Mouse (Mus musculus): ENCODE measurements around the gene Cacna1g. TPM values are rescaled to one million over a fixed set of nuclear protein-coding genes. Genes with fewer than 3 reads are reported as not detected.

Gene Cacna1g
- polyA plus RNA-seq, 1 experiment, result 0.83 TPM

- H3K4me1 ChIP-seq (ENCODE audit: control insufficient read depth, insufficient read depth, insufficient read length, low read length), result no peaks in the 10 kb centered on the region
- no peak overlapping the region for H3K4me3 ChIP-seq (ENCODE audit: insufficient read depth, low read depth, low read length)
- no peak overlapping the region for H3K27ac ChIP-seq (replicated peaks; ENCODE audit: low read depth, low read length)
Measured at GRCm38 (mm10) chr11:94441752-94442151, 32.2 kb downstream of the Cacna1g start.

DNA sequence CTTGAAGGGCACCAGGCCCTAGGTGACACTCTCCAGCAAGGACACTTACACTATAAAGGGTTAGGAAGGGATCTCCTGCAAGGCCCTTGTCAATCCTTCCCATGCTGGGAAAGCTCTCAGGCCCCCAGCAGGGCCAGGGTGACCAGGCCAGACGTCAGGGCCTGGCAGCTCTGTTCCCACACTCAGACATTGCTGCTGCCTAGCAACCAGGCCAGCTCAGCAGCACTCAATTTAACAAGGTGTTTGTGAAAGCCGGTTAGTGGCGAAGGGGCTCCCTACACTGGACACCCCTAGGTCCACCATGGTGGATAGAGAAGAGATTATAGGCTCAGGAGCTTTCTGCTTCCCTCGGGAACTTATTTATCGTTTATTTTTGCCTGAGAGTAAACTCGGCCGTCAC, 32.9 kb downstream of the Cacna1g start:
- no peaks in the 10 kb centered on the region for H3K4me1 ChIP-seq (ENCODE audit: control insufficient read depth, insufficient read depth, insufficient read length, low read length)
- no peak overlapping the region for H3K4me3 ChIP-seq (ENCODE audit: insufficient read depth, low read depth, low read length)
- no peak overlapping the region for H3K27ac ChIP-seq (replicated peaks; ENCODE audit: low read depth, low read length)

DNA sequence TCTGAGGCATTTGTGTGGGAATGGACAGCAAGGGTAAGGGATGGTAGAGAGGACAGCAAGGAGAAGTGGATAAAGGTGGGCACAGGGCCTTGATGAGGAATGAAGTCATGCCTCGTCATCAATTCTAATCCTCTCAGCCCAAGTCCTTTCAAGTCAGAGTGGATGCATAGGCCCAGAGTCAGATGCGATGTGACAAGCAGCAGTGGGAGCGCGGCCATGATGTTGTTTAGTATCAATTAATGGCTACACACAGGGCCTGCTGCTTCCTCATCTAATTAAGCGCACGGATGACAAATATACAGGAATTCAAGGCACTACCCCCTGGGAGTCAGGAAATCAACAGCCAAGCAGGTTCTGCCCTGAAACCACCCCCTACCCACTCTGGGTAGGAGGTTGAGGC, 33.6 kb downstream of the Cacna1g start:
- H3K4me1 ChIP-seq (ENCODE audit: control insufficient read depth, insufficient read depth, insufficient read length, low read length), result no peaks in the 10 kb centered on the region
- no peak overlapping the region for H3K4me3 ChIP-seq (ENCODE audit: insufficient read depth, low read depth, low read length)
- H3K27ac ChIP-seq (replicated peaks; ENCODE audit: low read depth, low read length), result no peak overlapping the region

DNA sequence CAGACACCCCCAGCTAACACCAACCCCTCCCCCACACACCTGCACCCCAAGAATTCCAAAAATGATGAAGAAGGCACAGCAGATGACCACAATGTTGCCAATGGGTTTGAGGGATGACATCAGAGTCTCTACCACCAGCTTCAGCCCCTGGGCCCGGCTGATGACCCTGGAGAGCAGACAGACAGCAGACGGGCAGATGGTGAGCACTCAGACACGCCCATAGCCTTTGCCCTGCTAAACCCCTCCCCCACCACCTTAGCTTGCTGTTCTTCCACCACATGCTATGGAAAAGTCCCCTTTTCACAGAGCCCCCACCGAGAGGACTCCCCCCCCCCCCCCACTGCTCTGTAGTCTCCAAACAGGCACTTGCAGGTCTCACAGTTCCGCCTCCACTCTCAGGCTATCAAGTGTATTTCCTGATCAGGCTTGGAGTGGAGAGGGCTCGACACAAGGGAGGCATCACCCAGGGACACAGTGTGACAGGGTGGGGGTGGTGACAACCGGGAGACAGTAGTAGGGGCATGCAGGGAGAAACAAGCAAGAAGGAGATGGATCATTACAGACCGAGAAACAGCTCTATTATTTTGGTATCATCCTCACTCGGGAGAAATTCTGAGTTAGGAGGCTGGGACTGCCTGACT, 44.9 kb downstream of the Cacna1g start:
- Histone ChIP-seq H3K27ac (replicated peaks; ENCODE audit: low read depth, low read length) (no peak overlapping the region), H3K4me1 (ENCODE audit: control insufficient read depth, insufficient read depth, insufficient read length, low read length) (no peaks in the 10 kb centered on the region), H3K4me3 (ENCODE audit: insufficient read depth, low read depth, low read length) (no peak overlapping the region)

DNA sequence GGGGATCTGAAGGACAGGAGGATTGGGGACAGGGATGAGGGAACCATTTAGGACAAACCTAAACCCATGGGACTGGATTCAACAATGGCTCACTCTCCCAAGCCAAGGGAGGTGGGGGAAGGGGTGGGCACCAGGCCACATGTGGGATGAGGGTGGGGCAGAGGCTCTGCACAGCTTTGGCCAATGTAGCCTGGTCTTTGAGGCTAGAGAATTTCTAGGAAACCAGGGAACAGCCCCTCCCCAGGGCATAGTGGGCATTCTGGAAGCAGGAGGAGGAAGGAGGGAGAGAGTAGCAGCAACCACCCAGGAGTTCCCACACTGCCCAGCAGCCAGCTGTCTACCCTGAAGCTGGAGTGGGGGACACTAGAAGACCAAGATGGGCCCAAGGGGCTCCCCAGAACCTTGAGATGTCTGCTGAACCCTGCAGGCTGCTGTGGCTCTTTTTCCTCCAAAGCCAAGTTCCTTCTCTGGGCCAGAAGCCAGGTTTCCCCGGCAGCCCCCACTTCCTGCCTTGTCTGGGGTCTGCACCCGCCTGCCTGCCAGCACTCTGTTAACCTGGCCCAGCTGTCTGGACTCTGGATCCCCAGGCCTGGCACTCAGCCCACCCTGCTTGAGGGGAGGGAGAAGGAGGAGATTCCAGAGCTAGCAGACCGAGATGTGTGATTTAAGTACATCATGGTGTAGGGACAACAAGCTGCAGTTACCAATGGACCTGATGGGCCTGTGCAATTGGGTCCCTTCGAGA, 45.7 kb downstream of the Cacna1g start:
- Histone ChIP-seq H3K4me3 (ENCODE audit: insufficient read depth, low read depth, low read length) (no peak overlapping the region), H3K27ac (replicated peaks; ENCODE audit: low read depth, low read length) (no peak overlapping the region), H3K4me1 (ENCODE audit: control insufficient read depth, insufficient read depth, insufficient read length, low read length) (no peaks in the 10 kb centered on the region)

DNA sequence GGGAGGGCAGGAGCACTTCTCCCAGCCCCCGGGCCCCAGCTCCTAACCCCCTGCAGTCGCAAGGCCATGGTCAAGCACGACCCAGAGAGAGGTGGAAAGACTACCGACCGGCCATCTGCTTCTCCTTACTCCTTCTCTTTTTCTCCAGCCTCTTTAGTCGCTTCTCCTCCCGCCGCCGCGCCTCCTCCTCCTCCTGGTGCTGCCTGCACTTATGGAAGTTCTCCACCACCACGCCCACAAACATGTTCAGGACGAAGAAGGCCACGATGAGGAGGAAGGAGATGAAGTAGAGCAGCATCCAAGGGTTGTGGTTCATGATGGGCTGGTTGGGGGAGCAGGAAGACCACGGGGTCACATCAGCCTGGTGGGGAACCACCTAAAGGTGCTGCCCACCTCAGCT, 48.3 kb downstream of the Cacna1g start:
- H3K4me1 ChIP-seq (ENCODE audit: control insufficient read depth, insufficient read depth, insufficient read length, low read length), result peaks cover 7% of the 10 kb centered on the region
- no peak overlapping the region for H3K4me3 ChIP-seq (ENCODE audit: insufficient read depth, low read depth, low read length)
- no peak overlapping the region for H3K27ac ChIP-seq (replicated peaks; ENCODE audit: low read depth, low read length)

DNA sequence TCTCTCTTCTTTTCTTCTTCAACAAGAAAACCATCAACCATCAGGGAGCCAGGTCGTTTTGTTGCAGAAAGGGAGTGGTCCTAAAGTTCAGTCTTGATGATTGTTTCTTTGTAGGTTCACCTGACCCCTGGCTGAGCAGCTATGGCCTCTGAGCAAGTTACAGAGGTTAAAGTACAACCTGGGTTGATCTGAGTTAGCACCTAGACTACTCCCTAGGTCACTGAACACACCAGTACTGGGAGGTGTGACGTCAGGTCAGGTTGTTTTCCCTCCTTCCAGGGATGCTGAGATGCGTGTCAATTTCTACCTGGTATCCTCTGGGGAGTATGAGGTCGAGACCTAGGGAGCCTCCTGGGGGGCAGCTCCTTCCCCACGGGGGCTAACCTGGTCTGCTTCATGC, 48.8 kb downstream of the Cacna1g start:
- no peak overlapping the region for H3K27ac ChIP-seq (replicated peaks; ENCODE audit: low read depth, low read length)
- peaks cover 7% of the 10 kb centered on the region for H3K4me1 ChIP-seq (ENCODE audit: control insufficient read depth, insufficient read depth, insufficient read length, low read length)
- no peak overlapping the region for H3K4me3 ChIP-seq (ENCODE audit: insufficient read depth, low read depth, low read length)

GRCm38 (mm10) chr11:94424380-94424779, 49.6 kb downstream of the Cacna1g start:
- H3K27ac ChIP-seq (replicated peaks; ENCODE audit: low read depth, low read length), result no peak overlapping the region
- no peak overlapping the region for H3K4me3 ChIP-seq (ENCODE audit: insufficient read depth, low read depth, low read length)
- peaks cover 7% of the 10 kb centered on the region for H3K4me1 ChIP-seq (ENCODE audit: control insufficient read depth, insufficient read depth, insufficient read length, low read length)

DNA sequence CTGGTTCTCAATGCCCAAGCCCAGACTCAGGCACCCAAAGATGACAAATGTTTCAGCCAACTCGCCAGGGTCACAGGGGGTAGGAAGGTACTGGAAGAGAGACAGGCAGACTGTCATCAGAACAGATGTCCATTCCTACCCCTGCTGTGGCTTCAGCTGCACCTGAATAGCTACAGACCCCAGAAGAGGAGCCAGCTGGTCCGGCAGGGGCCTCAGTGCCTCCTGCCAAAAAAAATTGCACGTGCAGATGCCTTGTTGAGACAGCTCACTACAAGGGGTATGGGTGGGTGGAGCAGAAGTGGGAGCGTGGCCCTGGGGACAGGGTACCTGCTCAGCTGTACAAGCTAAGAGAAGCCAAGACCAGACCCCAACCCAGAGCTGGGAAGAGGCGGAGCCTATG, 50.1 kb downstream of the Cacna1g start:
- H3K4me3 ChIP-seq (ENCODE audit: insufficient read depth, low read depth, low read length), result no peak overlapping the region
- peaks cover 7% of the 10 kb centered on the region for H3K4me1 ChIP-seq (ENCODE audit: control insufficient read depth, insufficient read depth, insufficient read length, low read length)
- no peak overlapping the region for H3K27ac ChIP-seq (replicated peaks; ENCODE audit: low read depth, low read length)

GRCm38 (mm10) chr11:94420991-94421390, 53.0 kb downstream of the Cacna1g start:
- Histone ChIP-seq H3K4me3 (ENCODE audit: insufficient read depth, low read depth, low read length) (no peak overlapping the region), H3K4me1 (ENCODE audit: control insufficient read depth, insufficient read depth, insufficient read length, low read length) (peaks cover 7% of the 10 kb centered on the region), H3K27ac (replicated peaks; ENCODE audit: low read depth, low read length) (no peak overlapping the region)

DNA sequence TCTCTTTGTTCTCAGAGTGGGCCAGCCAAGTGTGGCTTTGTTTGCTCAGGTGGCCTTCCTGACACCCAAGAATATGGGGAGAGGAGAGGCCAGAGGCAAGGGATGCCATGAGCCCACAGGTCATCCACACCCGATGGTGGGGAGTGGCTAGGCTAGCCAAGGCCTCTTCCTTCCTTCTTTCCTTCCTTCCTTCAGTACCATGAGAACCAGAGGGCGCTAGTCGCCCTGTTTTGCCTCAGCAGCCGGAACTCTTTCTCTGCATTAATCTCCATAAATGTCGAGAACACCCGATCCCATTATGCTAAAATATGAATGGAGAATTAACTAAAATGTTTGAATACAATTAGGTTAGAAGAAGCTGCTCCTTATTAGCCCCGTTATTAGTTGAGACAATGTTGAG, 53.7 kb downstream of the Cacna1g start:
- H3K4me3 ChIP-seq (ENCODE audit: insufficient read depth, low read depth, low read length), result no peak overlapping the region
- H3K27ac ChIP-seq (replicated peaks; ENCODE audit: low read depth, low read length), result no peak overlapping the region
- H3K4me1 ChIP-seq (ENCODE audit: control insufficient read depth, insufficient read depth, insufficient read length, low read length), result peaks cover 7% of the 10 kb centered on the region

- H3K4me3 ChIP-seq (ENCODE audit: insufficient read depth, low read depth, low read length), result no peak overlapping the region
- H3K4me1 ChIP-seq (ENCODE audit: control insufficient read depth, insufficient read depth, insufficient read length, low read length), result peaks cover 7% of the 10 kb centered on the region
- H3K27ac ChIP-seq (replicated peaks; ENCODE audit: low read depth, low read length), result no peak overlapping the region
Measured at GRCm38 (mm10) chr11:94419004-94419727, 54.8 kb downstream of the Cacna1g start.

DNA sequence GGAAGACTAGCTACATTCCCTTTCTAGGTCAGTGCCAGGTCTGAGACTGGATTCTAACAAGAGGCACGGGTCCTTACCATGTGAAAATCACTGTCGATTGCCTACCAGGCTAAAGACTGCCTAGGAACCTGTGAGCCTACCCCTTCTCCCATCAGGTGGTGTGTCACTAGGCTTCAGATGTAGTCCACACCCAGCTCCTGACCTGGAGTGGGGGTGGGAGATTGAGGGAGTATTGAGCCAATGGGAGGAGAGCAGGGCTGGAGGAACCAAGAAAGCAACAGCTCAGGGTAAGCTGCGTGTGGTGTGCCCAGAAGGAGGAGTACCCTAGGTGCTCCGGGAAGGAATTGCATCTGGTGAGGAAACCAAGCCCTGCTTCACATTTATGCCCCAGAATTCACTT, 60.0 kb downstream of the Cacna1g start:
- no peak overlapping the region for H3K4me3 ChIP-seq (ENCODE audit: insufficient read depth, low read depth, low read length)
- H3K27ac ChIP-seq (replicated peaks; ENCODE audit: low read depth, low read length), result no peak overlapping the region
- no peaks in the 10 kb centered on the region for H3K4me1 ChIP-seq (ENCODE audit: control insufficient read depth, insufficient read depth, insufficient read length, low read length)

DNA sequence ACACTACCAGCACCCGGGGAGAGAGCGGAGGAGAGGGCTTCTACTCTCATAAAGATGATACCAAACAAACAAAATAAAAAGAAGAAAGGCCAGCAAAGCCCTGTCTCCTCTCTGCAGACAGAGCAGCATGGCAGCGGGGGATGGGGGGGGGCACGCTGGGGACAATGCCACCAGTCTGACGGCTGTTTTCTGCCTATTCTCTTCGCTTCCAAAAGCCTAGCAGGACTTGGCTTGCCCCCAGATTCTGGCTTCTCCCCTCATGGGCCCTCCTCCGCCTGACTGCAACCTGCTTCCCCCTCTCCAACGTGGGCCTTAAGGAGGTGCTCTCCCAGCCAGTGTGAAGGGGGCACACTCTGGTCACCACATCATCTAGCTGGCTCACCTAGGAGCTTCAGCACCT, 60.5 kb downstream of the Cacna1g start:
- no peak overlapping the region for H3K27ac ChIP-seq (replicated peaks; ENCODE audit: low read depth, low read length)
- H3K4me1 ChIP-seq (ENCODE audit: control insufficient read depth, insufficient read depth, insufficient read length, low read length), result no peaks in the 10 kb centered on the region
- H3K4me3 ChIP-seq (ENCODE audit: insufficient read depth, low read depth, low read length), result no peak overlapping the region

GRCm38 (mm10) chr11:94412998-94413469, 61.0 kb downstream of the Cacna1g start:
- no peak overlapping the region for H3K27ac ChIP-seq (replicated peaks; ENCODE audit: low read depth, low read length)
- H3K4me1 ChIP-seq (ENCODE audit: control insufficient read depth, insufficient read depth, insufficient read length, low read length), result no peaks in the 10 kb centered on the region
- no peak overlapping the region for H3K4me3 ChIP-seq (ENCODE audit: insufficient read depth, low read depth, low read length)
